Mouse (Mus musculus): ENCODE data around the gene Acta2. TPM values are rescaled to one million over a fixed set of nuclear protein-coding genes. Genes with fewer than 3 reads are reported as not detected.
A peak's percentile ranks its signal among the peaks of the same experiment; 100 is the strongest.
"Not testable (repeated sequence)": the region's sequence is repeated elsewhere in the genome, so short reads cannot be mapped to it uniquely, and the experiment has no call there.

Acta2 gene
- polyA plus RNA-seq, 1 experiment from 2014 or later = 19.8 TPM

- WGBS (ENCODE audit: insufficient replicate concordance) = 56% methylated on average over 5 of the region's 5 CpGs
- ATAC-seq (ENCODE audit: insufficient read depth) = no peak
- no peaks in the 10 kb centered on the region for H3K27me3 ChIP-seq
- no peaks in the 10 kb centered on the region for H3K9me3 ChIP-seq (replicated peaks)
- H3K4me1 ChIP-seq (replicated peaks) = no peaks in the 10 kb centered on the region
- H3K4me3 ChIP-seq (replicated peaks) = no peak overlapping the region
- H3K27ac ChIP-seq (replicated peaks) = no peak overlapping the region
- no peaks in the 10 kb centered on the region for H3K36me3 ChIP-seq (replicated peaks)
- no peak overlapping the region for H3K4me2 ChIP-seq
- no peak overlapping the region for H3K9ac ChIP-seq
These were observed 36.0 kb downstream of the Acta2 start for GRCm38 (mm10) chr19:34219260-34219968.

- Histone ChIP-seq H3K4me3 (replicated peaks) (no peak overlapping the region), H3K27me3 (no peaks in the 10 kb centered on the region), H3K36me3 (replicated peaks) (no peaks in the 10 kb centered on the region), H3K27ac (replicated peaks) (no peak overlapping the region), H3K9me3 (replicated peaks) (no peaks in the 10 kb centered on the region), H3K4me2 (no peak overlapping the region), H3K9ac (no peak overlapping the region), H3K4me1 (replicated peaks) (peaks cover under 1% of the 10 kb centered on the region; the same call in 1 of the 2 replicates)
- no peak for ATAC-seq (ENCODE audit: insufficient read depth)
- 43% methylated on average over 3 of the region's 3 CpGs for WGBS (ENCODE audit: insufficient replicate concordance)
These were observed 37.6 kb downstream of the Acta2 start for GRCm38 (mm10) chr19:34217761-34218160.

GRCm38 (mm10) chr19:34216956-34217355 is 38.4 kb downstream of the Acta2 start:
- Histone ChIP-seq H3K27me3 (no peaks in the 10 kb centered on the region), H3K4me1 (replicated peaks) (peaks cover 2% of the 10 kb centered on the region), H3K4me2 (no peak overlapping the region), H3K9me3 (replicated peaks) (no peaks in the 10 kb centered on the region), H3K36me3 (replicated peaks) (no peaks in the 10 kb centered on the region), H3K4me3 (replicated peaks) (no peak overlapping the region), H3K27ac (replicated peaks) (no peak overlapping the region), H3K9ac (no peak overlapping the region)
- 53% methylated on average over 5 of the region's 5 CpGs for WGBS (ENCODE audit: insufficient replicate concordance)
- no peak for ATAC-seq (ENCODE audit: insufficient read depth)

GRCm38 (mm10) chr19:34214136-34214535 is 41.3 kb downstream of the Acta2 start:
- Histone ChIP-seq H3K9ac (no peak overlapping the region), H3K27me3 (no peaks in the 10 kb centered on the region), H3K4me2 (no peak overlapping the region), H3K4me3 (replicated peaks) (no peak overlapping the region), H3K9me3 (replicated peaks) (no peaks in the 10 kb centered on the region), H3K27ac (replicated peaks) (no peak overlapping the region), H3K4me1 (replicated peaks) (peaks cover 9% of the 10 kb centered on the region), H3K36me3 (replicated peaks) (no peaks in the 10 kb centered on the region)
- 41% methylated on average over 4 of the region's 4 CpGs for WGBS (ENCODE audit: insufficient replicate concordance)
- no peak for ATAC-seq (ENCODE audit: insufficient read depth)

- Histone ChIP-seq H3K27me3 (no peaks in the 10 kb centered on the region), H3K4me3 (replicated peaks) (no peak overlapping the region), H3K4me2 (peak overlapping the region; percentile 18; the same call in 1 of the 2 replicates), H3K27ac (replicated peaks) (peak overlapping the region; percentile 65), H3K36me3 (replicated peaks) (no peaks in the 10 kb centered on the region), H3K9ac (no peak overlapping the region), H3K4me1 (replicated peaks) (peaks cover 9% of the 10 kb centered on the region), H3K9me3 (replicated peaks) (no peaks in the 10 kb centered on the region)
- ATAC-seq (ENCODE audit: insufficient read depth) = peak; percentile 79
These were observed 42.1 kb downstream of the Acta2 start for GRCm38 (mm10) chr19:34213251-34213645.

- Histone ChIP-seq H3K36me3 (replicated peaks) (no peaks in the 10 kb centered on the region), H3K4me3 (replicated peaks) (no peak overlapping the region), H3K4me2 (peak overlapping the region; percentile 18), H3K27ac (replicated peaks) (peak overlapping the region; percentile 65), H3K27me3 (no peaks in the 10 kb centered on the region), H3K9me3 (replicated peaks) (no peaks in the 10 kb centered on the region), H3K4me1 (replicated peaks) (peaks cover 9% of the 10 kb centered on the region), H3K9ac (no peak overlapping the region)
- ATAC-seq (ENCODE audit: insufficient read depth) = peak; percentile 60
- WGBS (ENCODE audit: insufficient replicate concordance) = 62% methylated on average over 12 of the region's 12 CpGs
These were observed 42.7 kb downstream of the Acta2 start for GRCm38 (mm10) chr19:34212489-34213250.

GRCm38 (mm10) chr19:34210841-34211240 is 44.5 kb downstream of the Acta2 start:
- Histone ChIP-seq H3K36me3 (replicated peaks) (no peaks in the 10 kb centered on the region), H3K27ac (replicated peaks) (no peak overlapping the region), H3K9me3 (replicated peaks) (no peaks in the 10 kb centered on the region), H3K9ac (no peak overlapping the region), H3K4me2 (no peak overlapping the region), H3K4me1 (replicated peaks) (peaks cover 9% of the 10 kb centered on the region), H3K27me3 (no peaks in the 10 kb centered on the region), H3K4me3 (replicated peaks) (no peak overlapping the region)
- no peak for ATAC-seq (ENCODE audit: insufficient read depth)
- WGBS (ENCODE audit: insufficient replicate concordance) = 41% methylated on average over 2 of the region's 2 CpGs

GRCm38 (mm10) chr19:34209930-34210581 is 45.3 kb downstream of the Acta2 start:
- H3K9ac ChIP-seq = no peak overlapping the region
- peaks cover 9% of the 10 kb centered on the region for H3K4me1 ChIP-seq (replicated peaks)
- no peaks in the 10 kb centered on the region for H3K27me3 ChIP-seq
- H3K4me2 ChIP-seq = no peak overlapping the region
- H3K36me3 ChIP-seq (replicated peaks) = no peaks in the 10 kb centered on the region
- H3K27ac ChIP-seq (replicated peaks) = no peak overlapping the region
- no peaks in the 10 kb centered on the region for H3K9me3 ChIP-seq (replicated peaks)
- no peak overlapping the region for H3K4me3 ChIP-seq (replicated peaks)
- no peak for ATAC-seq (ENCODE audit: insufficient read depth)
- 69% methylated on average over 8 of the region's 8 CpGs for WGBS (ENCODE audit: insufficient replicate concordance)

- 56% methylated on average over 3 of the region's 3 CpGs for WGBS (ENCODE audit: insufficient replicate concordance)
- Histone ChIP-seq H3K4me3 (replicated peaks) (no peak overlapping the region), H3K27ac (replicated peaks) (no peak overlapping the region), H3K4me2 (no peak overlapping the region), H3K9me3 (replicated peaks) (no peaks in the 10 kb centered on the region), H3K27me3 (no peaks in the 10 kb centered on the region), H3K4me1 (replicated peaks) (peaks cover 9% of the 10 kb centered on the region), H3K9ac (no peak overlapping the region), H3K36me3 (replicated peaks) (no peaks in the 10 kb centered on the region)
- ATAC-seq (ENCODE audit: insufficient read depth) = no peak
These were observed 46.4 kb downstream of the Acta2 start for GRCm38 (mm10) chr19:34209031-34209430.

- Histone ChIP-seq H3K4me1 (replicated peaks) (peaks cover 7% of the 10 kb centered on the region; the same call in 1 of the 2 replicates), H3K4me3 (replicated peaks) (no peak overlapping the region), H3K9me3 (replicated peaks) (no peaks in the 10 kb centered on the region), H3K4me2 (no peak overlapping the region), H3K27ac (replicated peaks) (no peak overlapping the region), H3K27me3 (no peaks in the 10 kb centered on the region), H3K36me3 (replicated peaks) (no peaks in the 10 kb centered on the region), H3K9ac (no peak overlapping the region)
- WGBS (ENCODE audit: insufficient replicate concordance) = 64% methylated on average over 8 of the region's 8 CpGs
- no peak for ATAC-seq (ENCODE audit: insufficient read depth)
These were observed 48.5 kb downstream of the Acta2 start for GRCm38 (mm10) chr19:34206760-34207440.

- WGBS (ENCODE audit: insufficient replicate concordance) = 46% methylated on average over 4 of the region's 4 CpGs
- not testable (repeated sequence) for ATAC-seq (ENCODE audit: insufficient read depth)
These were observed 49.3 kb downstream of the Acta2 start for GRCm38 (mm10) chr19:34206128-34206527.

More at GRCm38 (mm10) chr19:34206128-34206527, 49.3 kb downstream of the Acta2 start:
- H3K4me1 ChIP-seq (replicated peaks); H3K9me3 ChIP-seq (replicated peaks); H3K9ac ChIP-seq; H3K4me2 ChIP-seq; H3K27ac ChIP-seq (replicated peaks); H3K4me3 ChIP-seq (replicated peaks); H3K36me3 ChIP-seq (replicated peaks); H3K27me3 ChIP-seq: not testable (repeated sequence)

Measured in liver, embryonic 15.5 days (tissue).